Mouse (Mus musculus) skeletal muscle tissue, adult 2 months (tissue): ENCODE data around the gene Olfr103.

Experiments
- DNase-seq: peaks from one replicate; pipeline ENCODE4 v3.0.0-alpha.2; 2012; ENCODE audit warnings: low read depth, low spot score

Gene Olfr103

DNA sequence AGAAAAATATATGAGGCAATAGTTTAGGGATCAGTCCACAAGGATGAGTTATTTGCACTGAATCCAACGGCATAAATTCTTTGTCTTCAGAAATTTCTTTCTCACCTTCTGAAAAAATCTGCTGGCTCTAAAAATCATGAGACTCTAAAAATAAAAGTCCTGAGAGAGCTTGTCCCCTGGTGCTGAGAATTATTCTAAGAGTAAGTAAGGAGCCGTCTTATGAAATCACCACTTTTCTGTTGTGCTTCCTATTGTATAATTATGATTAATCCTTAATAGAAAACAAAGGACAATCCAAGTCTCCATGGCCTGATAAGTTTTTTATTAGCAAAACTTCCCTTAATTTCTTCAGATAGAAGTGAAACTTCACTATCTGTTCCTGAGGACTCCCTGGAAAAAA, at the start of gene Olfr103:
Olfr103 (minus strand) TSS at position 101 of the 400 bp plus-strand sequence.
- no peak for DNase-seq

DNA sequence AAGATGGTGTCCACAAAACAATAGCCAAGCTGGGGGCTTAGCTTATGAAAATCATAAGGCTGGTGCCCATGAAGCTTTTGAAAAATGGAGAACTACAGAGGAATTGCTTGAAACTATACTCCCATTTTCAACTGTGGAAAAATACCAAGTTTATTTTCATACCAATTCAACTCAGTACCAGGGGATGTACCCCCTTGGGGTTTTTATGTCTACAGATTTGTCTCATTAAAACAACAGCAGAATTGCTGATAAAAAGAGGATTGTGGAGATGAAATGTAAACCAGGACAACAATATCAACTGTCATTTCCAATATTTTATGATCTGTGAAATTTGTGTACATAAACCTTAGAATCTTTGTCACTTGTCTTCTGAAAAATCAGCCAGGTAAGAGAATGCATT, 39.2 kb upstream of the Olfr103 start, which contains the start of gene Olfr105-ps:
Olfr105-ps (plus strand) TSS at position 301 of the 400 bp plus-strand sequence.
- no peak for DNase-seq

DNA sequence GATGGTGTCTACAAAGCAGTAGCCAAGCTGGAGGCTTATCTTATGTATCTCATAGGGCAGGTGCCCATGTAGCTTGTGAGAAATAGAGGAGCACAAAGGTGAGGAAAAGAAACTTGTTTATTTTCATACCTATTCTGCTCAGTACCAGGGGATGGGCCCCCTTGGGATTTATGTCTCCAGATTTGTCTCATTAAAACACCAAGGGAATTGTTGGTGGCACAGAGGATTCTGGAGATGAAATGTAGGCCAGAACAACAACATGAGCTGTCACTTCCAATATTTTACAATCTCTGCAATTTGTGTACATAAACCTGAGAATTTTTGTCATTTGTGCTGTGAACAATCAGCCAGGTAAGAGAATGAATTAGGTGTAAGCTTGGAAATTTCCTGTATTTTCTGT, 19.8 kb upstream of the Olfr103 start, which contains the start of gene Olfr104-ps:
Olfr104-ps (plus strand) TSS at position 301 of the 400 bp plus-strand sequence.
- no peak for DNase-seq

DNA sequence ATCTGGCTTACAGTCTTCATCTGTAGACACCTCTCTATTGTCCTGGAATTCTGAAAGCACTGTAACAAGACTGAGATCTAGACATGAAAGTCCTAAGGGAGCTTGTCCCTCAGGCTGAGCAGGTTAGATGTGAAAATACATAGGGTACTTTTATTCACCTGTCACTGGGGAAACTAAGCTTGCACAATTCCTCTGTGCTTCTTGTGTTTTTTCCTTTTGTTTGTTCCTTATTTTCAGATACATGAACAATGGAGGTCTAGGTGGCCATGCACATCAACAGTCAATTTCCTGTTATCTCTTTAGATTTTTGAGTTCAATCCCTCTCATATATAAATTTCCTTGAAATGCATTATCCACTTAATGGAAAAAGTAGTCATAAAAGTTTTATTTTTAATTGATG, 22.5 kb downstream of the Olfr103 start, which contains the start of gene Olfr102:
Olfr102 (minus strand) TSS at position 101 of the 400 bp plus-strand sequence.
- DNase-seq, result no peak

DNA sequence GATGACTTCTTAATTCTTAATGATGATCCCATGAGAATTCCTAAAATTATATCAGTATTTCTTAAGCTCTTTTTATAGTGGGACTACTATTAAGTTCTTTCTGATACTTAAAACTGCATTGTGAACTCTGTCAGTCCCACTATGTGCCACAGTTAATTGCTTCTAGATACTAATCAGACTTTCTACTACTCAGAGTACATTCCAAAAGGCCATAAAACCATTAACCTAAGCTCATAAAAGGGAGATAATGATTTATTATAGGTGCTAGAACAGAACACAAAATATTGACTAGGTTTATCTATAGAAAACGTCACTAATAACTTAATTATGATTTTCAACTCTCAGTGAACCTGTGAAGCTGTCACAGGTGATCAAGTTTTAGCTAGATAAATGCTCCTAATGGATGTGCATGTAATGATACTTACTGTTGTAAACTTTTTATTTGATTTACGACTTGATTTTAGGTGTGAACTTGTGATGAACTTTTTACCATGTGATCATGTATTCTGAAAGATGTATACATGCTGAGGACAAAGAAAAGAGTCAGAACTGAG, 29.3 kb downstream of the Olfr103 start:
- DNase-seq, result no peak

DNA sequence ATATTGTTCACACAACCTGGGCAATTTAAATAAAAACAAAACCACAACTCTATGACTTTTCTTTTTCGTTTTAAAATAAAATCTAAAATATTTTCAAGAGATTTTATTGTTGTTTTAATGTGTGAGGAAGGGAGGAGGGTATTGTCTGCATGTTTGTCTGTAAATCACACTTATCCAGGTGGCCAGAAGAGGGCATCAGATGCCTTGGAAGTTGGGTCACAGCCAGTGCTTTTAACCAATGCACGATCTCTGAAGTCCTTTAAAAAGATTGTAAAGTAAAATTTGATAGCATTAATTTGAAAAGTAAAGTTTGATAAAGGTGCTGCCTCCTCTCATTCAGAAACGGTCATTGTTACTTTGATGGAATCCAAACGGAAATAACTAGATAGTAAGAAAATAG, 31.0 kb downstream of the Olfr103 start:
- DNase-seq, result no peak

DNA sequence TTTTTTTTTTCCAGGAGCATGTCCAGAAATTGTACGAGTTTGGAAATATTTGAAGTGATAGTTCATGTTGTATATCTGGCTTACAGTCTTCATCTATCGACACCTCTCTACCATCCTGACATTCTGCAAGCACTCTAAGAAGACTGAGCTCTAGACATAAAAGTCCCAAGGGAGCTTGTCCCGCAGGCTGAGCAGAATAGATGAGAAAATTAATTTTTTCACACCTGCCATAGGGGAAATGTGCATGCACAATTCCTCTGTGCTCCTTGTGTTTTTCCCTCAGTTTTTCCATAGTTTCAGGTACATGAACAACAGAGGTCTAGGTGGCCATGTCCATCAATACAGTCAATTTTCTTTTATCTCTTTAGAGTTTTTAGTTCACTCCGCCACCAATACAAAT, 35.3 kb downstream of the Olfr103 start, which contains the start of gene Olfr101:
Olfr101 (minus strand) TSS at position 101 of the 400 bp plus-strand sequence.
- DNase-seq, result no peak
